Mouse (Mus musculus) kidney, embryonic 16.5 days (tissue): ENCODE measurements around the gene Mfsd14a. TPM values are rescaled to one million over a fixed set of nuclear protein-coding genes. Genes with fewer than 3 reads are reported as not detected.

Source experiments
- ATAC-seq: fragments of 200-750 bp; cut with Nextera tagmentation; 2 replicates; pipeline ENCODE4 v1.8.0; 2017; ENCODE audit warnings: moderate TSS enrichment; ENCODE audit not compliant: low FRiP score, low TSS enrichment
- H3K27ac ChIP-seq: fragments of 300-500 bp; sonication (generic); 2 replicates; pipeline ENCODE4 v1.5.1; 2014; ENCODE audit warnings: low read length
- H3K27me3 ChIP-seq: fragments of 300-500 bp; sonication (generic); 2 replicates; pipeline ENCODE4 v1.6.1; 2014; ENCODE audit warnings: low read length, control low read depth, mixed read lengths; ENCODE audit not compliant: insufficient read depth
- H3K36me3 ChIP-seq: fragments of 300-500 bp; sonication (generic); 2 replicates; pipeline ENCODE4 v1.6.1; 2014; ENCODE audit warnings: low read length, control low read depth, mixed read lengths; ENCODE audit not compliant: insufficient read depth
- H3K4me1 ChIP-seq: fragments of 300-500 bp; sonication (generic); 2 replicates; pipeline ENCODE4 v1.6.1; 2014; ENCODE audit warnings: low read length, control low read depth, mixed read lengths; ENCODE audit not compliant: insufficient read depth
- H3K4me2 ChIP-seq: fragments of 300-500 bp; sonication (generic); replicated peaks from 2 replicates; pipeline ENCODE4 v1.6.1; 2014; ENCODE audit warnings: low read depth, low read length
- H3K4me3 ChIP-seq: fragments of 300-500 bp; sonication (generic); 2 replicates; pipeline ENCODE4 v1.5.1; 2014; ENCODE audit warnings: mild to moderate bottlenecking, low read length
- H3K9ac ChIP-seq: fragments of 300-500 bp; sonication (generic); replicated peaks from 2 replicates; pipeline ENCODE4 v1.6.1; 2014; ENCODE audit warnings: low read length
- H3K9me3 ChIP-seq: fragments of 300-500 bp; sonication (generic); 2 replicates; pipeline ENCODE4 v1.6.1; 2016; ENCODE audit warnings: low read length, control low read depth
- WGBS: fragments of 180-500 bp; shearing (Covaris S2); extraction: QIAGEN DNeasy Blood & Tissue Kit; methylation state at CpG from one replicate; pipeline ENCODE4 v1.1.7; 2014; 5-methylcytosine and 5-hydroxymethylcytosine counted together
- polyA plus RNA-seq: library from polyadenylated mRNA; unstranded; fragments of >200 nt; fragmentation: Nextera tagmentation; extraction: Ambion mirVana; gene quantifications from 2 replicates; pipeline ENCODE4 v1.2.1, GENCODE M21; 2015

Gene Mfsd14a
- polyA plus RNA-seq = 104 TPM in 2 replicates

DNA sequence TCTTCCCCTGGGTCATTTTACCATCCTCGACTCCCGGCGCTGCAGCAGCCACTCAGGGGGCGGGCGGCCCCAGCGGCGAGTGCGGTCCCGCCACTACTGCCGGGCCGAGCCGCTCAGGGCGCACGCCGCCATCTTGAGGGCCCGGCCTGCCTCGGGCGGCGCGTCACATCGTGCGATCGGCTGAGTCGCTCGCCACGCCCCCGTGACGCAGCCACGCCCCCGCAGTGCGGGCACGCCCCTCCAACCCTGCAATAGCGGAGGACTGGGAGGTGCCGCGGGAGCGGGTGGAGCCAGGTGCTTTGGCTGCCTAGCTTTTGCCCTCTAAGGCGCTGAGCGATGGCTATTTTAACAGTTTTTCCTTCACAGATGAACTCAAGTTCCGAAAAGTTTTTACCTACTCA is at the start of gene Mfsd14a:
Gene Mfsd14a (minus strand): TSS at position 215 of the 401 bp plus-strand sequence.
- Histone ChIP-seq H3K4me1 (peaks cover 26% of the 10 kb centered on the region), H3K36me3 (peaks cover under 1% of the 10 kb centered on the region; the same call in 1 of the 2 replicates), H3K27me3 (no peaks in the 10 kb centered on the region), H3K9me3 (no peaks in the 10 kb centered on the region), H3K4me2 (peak within 1 kb of the TSS; percentile 65), H3K27ac (peak within 1 kb of the TSS; percentile 96), H3K9ac (peak within 1 kb of the TSS; percentile 99), H3K4me3 (peak within 1 kb of the TSS; percentile 95)
- peak; percentile 98 for ATAC-seq
- WGBS = under 1% methylated on average over 39 of the region's 39 CpGs

DNA sequence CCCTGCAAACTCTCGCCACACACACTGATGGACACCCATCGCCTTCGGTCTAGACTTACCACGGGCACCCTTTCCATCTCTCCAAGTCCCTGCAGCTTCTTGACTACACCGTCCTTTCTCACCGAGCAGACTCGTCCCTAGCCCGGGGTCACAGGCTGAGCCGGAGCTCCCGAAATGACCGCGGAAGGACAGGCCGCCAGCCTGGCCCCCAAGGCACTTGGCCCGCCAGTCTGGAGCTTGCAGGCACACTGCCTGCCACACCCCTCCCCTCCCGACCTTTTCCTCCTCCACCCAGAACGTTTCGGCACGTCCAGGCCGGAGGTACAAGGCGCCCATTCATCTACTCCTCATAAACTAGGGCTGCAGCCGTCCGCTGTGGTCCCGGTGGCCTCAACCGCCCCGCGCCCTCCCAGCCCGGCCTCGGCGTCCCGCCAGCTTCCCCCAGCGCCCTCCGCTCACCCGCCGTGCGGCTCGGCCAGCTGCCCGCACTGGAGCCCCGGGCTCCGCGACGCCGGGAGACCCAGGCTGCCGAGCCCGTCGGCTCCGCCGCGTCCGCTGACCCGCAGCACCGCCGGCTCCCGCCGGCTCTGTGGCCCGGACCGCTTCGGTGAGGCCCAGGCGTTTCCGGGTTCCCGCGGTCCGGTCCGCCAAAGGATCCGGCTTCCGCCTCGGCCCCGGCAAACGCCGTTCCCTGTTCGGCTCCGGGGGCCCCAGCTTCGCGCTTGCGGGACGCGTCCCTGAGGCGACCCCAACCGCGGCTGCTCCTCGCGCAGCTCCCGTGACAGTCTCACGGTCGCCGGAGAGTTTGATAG is 49.4 kb upstream of the Mfsd14a start:
- H3K27ac ChIP-seq = peak overlapping the region; percentile 88
- H3K9me3 ChIP-seq = no peaks in the 10 kb centered on the region
- peak; percentile 91 for ATAC-seq
- peaks cover 15% of the 10 kb centered on the region for H3K4me1 ChIP-seq
- H3K4me3 ChIP-seq = peak overlapping the region; percentile 99
- H3K27me3 ChIP-seq = no peaks in the 10 kb centered on the region
- peak overlapping the region; percentile 96 for H3K9ac ChIP-seq
- WGBS = under 1% methylated on average over 59 of the region's 85 CpGs
- no peaks in the 10 kb centered on the region for H3K36me3 ChIP-seq
- H3K4me2 ChIP-seq = peak overlapping the region; percentile 93

DNA sequence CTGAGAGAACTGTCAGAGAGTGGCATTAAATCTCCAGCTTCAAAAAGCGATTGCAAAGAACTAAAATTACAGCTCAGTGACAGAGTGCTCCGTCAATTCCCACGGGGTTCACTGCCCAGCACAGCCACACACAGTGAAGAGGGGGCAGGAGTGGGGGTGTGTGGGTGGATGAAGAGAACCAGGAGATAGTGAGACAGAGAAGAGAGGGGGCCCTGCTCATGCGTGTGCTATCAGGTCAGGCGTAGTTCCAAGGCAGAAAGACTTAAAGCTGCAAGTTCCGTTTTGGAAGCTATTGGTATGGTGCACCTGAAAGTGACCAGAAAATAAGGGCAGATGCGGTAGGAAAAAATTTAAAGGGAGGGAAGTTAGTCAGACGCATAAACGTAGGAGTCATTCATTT is 48.5 kb upstream of the Mfsd14a start:
- H3K9me3 ChIP-seq = no peaks in the 10 kb centered on the region
- H3K4me3 ChIP-seq = peak overlapping the region; percentile 99
- no peaks in the 10 kb centered on the region for H3K36me3 ChIP-seq
- H3K27ac ChIP-seq = no peak overlapping the region
- no peaks in the 10 kb centered on the region for H3K27me3 ChIP-seq
- ATAC-seq = peak; percentile 49; the same call in 1 of the 2 replicates
- H3K4me1 ChIP-seq = peaks cover 15% of the 10 kb centered on the region
- H3K9ac ChIP-seq = peak overlapping the region; percentile 96
- H3K4me2 ChIP-seq = peak overlapping the region; percentile 93
- WGBS = 23% methylated on average over 9 of the region's 9 CpGs

DNA sequence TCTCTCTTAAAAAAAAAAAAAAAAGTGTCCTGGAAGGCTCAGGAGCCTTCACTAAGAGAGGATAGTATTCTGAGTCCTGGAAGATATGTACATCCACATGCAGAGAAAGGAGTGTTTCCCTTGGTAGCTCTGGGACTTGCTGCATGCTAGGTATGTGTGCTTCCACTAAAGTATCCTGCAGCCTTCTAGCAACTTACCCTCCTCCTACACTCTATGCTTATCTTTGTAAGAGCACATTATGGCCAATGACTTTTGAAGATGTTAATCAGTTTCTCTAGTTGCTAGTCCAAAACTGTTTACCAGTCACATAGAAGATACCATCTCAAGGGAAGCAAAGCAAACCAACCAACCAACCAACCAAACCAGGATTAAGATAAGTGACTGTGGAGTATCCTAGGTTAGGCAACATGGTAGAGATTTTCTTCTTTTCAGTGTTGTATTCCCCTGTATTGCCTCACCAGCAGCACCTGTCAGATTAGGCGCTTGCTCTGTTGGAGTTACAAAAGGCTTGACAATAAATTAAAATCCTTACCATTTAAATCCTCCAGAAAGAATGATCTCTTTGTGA is 43.2 kb upstream of the Mfsd14a start:
- WGBS = 88% methylated on average over 1 of the region's 1 CpGs
- no peak overlapping the region for H3K4me3 ChIP-seq
- no peaks in the 10 kb centered on the region for H3K9me3 ChIP-seq
- H3K9ac ChIP-seq = no peak overlapping the region
- no peak for ATAC-seq
- H3K27ac ChIP-seq = no peak overlapping the region
- H3K4me1 ChIP-seq = peaks cover 3% of the 10 kb centered on the region
- H3K4me2 ChIP-seq = no peak overlapping the region
- no peaks in the 10 kb centered on the region for H3K27me3 ChIP-seq
- no peaks in the 10 kb centered on the region for H3K36me3 ChIP-seq

DNA sequence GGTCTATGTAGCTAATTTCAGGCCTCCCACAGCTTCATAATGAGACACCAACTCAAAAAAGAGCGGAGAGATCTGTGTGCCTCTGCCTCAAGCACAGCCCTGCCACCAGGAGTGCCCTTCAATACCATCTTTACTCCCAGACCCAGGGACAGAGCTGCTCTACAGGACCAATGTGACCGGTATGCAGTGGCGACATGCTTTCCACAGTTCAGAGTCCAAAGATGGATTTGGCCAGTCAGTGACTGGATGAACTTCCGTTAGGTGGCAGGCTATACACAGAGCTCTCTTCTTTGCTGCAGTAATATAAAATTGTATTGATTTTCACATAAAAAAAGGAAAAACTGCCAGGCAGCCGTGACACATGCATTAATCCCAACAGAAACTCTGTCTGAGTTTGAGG is 41.4 kb upstream of the Mfsd14a start:
- 0 out of 2 replicates have a peak, but pooled peaks cover 3% of the 10 kb centered on the region for H3K4me1 ChIP-seq
- H3K4me3 ChIP-seq = no peak overlapping the region
- H3K9ac ChIP-seq = no peak overlapping the region
- H3K27ac ChIP-seq = no peak overlapping the region
- H3K4me2 ChIP-seq = no peak overlapping the region
- no peaks in the 10 kb centered on the region for H3K9me3 ChIP-seq
- ATAC-seq = no peak
- H3K27me3 ChIP-seq = no peaks in the 10 kb centered on the region
- H3K36me3 ChIP-seq = no peaks in the 10 kb centered on the region
- WGBS = 90% methylated on average over 5 of the region's 5 CpGs

DNA sequence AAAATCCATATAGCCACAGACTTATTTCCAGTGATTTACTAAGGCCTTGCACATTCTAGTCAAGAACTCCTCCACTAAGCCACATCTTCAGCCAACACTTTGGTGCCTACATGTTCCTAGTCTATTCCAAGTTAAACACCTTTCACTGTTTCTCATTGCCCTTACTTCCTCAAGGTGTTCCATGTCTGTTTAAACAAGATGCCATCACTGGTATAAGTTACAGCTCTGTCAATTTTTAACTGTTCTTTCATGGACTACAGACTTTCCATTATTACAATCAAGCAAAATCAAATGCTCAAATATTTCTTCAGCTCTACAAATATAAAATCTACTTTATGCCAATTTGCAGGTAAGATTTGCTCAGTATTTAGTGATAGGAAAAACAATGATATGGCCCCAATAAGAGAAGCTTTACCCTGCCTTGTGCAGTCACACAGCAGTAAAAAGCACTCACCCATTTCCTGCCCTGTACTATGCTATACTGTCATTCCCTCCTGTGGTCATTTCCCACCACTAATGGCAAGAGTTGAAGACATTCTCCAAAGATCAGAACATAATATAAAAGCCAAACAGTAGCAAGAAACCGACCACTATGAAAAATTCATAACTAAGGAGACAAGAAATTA is 40.3 kb upstream of the Mfsd14a start:
- 81% methylated on average over 1 of the region's 1 CpGs for WGBS
- no peak overlapping the region for H3K9ac ChIP-seq
- H3K4me3 ChIP-seq = no peak overlapping the region
- H3K4me1 ChIP-seq = 0 out of 2 replicates have a peak, but pooled peaks cover 3% of the 10 kb centered on the region
- H3K36me3 ChIP-seq = no peaks in the 10 kb centered on the region
- no peaks in the 10 kb centered on the region for H3K9me3 ChIP-seq
- no peak overlapping the region for H3K4me2 ChIP-seq
- no peak overlapping the region for H3K27ac ChIP-seq
- no peak for ATAC-seq
- H3K27me3 ChIP-seq = no peaks in the 10 kb centered on the region

DNA sequence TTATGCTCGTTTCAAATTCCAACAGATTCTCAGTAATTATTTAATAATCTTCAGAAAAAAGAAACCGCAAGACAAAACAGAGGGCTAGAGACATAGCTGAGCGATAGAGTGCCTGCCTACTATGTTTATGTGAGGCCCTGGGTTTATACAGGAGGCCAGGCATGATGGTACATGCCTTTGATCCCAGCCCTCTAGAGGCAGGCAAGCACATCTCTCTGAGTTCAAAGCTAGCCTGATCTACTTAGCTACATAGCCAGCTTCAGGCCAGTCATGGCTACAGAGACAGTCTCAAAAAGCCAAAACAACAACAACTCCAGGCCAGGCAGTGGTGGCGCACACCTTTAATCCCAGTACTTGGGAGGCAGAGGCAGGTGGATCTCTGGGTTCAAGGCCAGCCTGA is 39.1 kb upstream of the Mfsd14a start:
- Histone ChIP-seq H3K27me3 (no peaks in the 10 kb centered on the region), H3K9ac (no peak overlapping the region), H3K4me3 (no peak overlapping the region), H3K27ac (no peak overlapping the region), H3K36me3 (no peaks in the 10 kb centered on the region), H3K4me2 (no peak overlapping the region), H3K4me1 (0 out of 2 replicates have a peak, but pooled peaks cover 3% of the 10 kb centered on the region), H3K9me3 (no peaks in the 10 kb centered on the region)
- 95% methylated on average over 4 of the region's 4 CpGs for WGBS
- ATAC-seq = no peak

DNA sequence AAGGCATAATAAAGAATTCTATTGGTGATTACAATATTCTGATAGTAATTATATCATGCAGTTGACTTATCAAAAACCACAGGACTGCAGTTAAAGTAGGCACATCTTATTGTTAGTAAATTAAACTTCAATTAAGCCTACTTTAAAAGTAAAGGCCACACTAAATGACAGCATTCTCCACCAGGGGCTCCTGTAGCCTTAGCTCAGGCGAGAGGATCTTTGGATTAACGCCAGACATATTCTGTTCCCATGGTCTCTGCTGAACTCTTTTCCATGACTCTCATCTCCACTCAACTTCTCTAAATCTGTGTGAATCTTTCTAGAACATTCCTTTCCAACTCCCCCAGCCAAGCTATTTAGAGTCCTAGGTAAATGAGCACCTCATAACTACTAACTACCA is 36.3 kb upstream of the Mfsd14a start:
- Histone ChIP-seq H3K27me3 (no peaks in the 10 kb centered on the region), H3K4me3 (no peak overlapping the region), H3K36me3 (peaks cover 2% of the 10 kb centered on the region; the same call in 1 of the 2 replicates), H3K9me3 (no peaks in the 10 kb centered on the region), H3K27ac (no peak overlapping the region), H3K4me2 (no peak overlapping the region), H3K9ac (no peak overlapping the region), H3K4me1 (0 out of 2 replicates have a peak, but pooled peaks cover 3% of the 10 kb centered on the region)
- no peak for ATAC-seq
- 58% methylated on average over 2 of the region's 2 CpGs for WGBS

DNA sequence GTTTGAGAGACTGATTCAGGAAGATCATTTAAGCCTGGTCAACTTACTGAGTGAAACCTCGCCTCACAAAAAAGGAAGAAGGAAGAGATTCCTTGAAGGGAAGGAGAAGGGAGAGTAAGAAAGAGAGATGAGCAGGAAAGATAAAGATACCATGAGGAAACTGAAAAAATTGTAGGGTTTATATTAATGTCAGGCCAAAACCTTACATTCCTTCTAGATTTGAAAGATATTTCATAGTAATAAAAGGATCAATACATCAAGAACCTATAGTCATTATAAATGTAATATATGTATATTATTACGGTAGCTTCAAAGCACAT is 33.1 kb upstream of the Mfsd14a start:
- H3K9ac ChIP-seq = no peak overlapping the region
- H3K4me2 ChIP-seq = no peak overlapping the region
- H3K36me3 ChIP-seq = peaks cover 6% of the 10 kb centered on the region; the same call in 1 of the 2 replicates

More for the DNA sequence above, 33.1 kb upstream of the Mfsd14a start:
- no peak for ATAC-seq
- H3K4me3 ChIP-seq = no peak overlapping the region
- 80% methylated on average over 2 of the region's 2 CpGs for WGBS
- H3K4me1 ChIP-seq = no peaks in the 10 kb centered on the region
- H3K27me3 ChIP-seq = no peaks in the 10 kb centered on the region
- no peak overlapping the region for H3K27ac ChIP-seq
- no peaks in the 10 kb centered on the region for H3K9me3 ChIP-seq
